In the genomic region with DNA sequence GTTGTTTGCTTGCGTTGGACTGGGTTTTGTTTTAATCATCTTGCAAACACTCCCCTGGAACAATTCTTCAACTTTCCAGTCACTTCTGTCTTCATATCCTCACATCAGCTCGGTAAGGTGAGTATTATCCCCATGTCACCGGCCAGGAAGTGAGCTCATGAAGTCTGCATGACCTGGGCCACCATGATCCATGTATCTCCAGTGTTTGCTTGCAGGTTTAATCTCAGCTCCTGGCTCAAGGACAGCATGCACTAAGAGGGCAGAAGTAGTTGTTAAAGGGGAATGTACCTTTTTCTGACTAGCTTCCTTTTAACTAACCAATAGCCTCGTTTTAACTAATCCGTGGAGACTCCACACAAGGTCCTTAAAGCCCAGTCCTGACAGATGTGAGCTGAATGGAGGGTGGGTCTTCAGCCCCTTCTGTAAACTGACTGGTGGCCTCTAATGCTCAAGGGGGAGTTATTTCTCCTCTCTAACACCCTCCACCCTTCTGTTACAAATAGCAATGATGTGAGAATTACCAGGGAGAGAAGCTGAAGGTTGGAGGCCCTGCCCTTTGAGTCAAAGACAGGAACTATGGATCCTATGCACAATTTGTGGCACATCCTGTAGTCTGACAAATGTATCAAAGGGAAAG, we compare ENCODE assay signal across 8 mouse cellular contexts. TPM values are rescaled to one million over a fixed set of nuclear protein-coding genes. Genes with fewer than 3 reads are reported as not detected.
DNase-seq lines count a peak whose midpoint lies in the region; ATAC-seq and TF ChIP-seq lines count a peak whose summit lies in the region.

No protein-coding gene starts in this region.

- H3K27ac ChIP-seq in heart, embryonic 12.5 days (ENCODE audit: poor library complexity, severe bottlenecking): peak overlapping the region; percentile 47
- 0 out of 2 replicates have a peak overlapping the region, but pooled peaks have one; percentile 9 for H3K27ac ChIP-seq in forebrain, postnatal 0 days (ENCODE audit: low read depth, low read length)
- peak overlapping the region; percentile 19; the same call in 1 of the 2 replicates for H3K27ac ChIP-seq in liver, embryonic 14.5 days

- H3K27me3 ChIP-seq in heart, embryonic 12.5 days (replicated peaks): no peaks in the 10 kb centered on the region
- no peaks in the 10 kb centered on the region for H3K27me3 ChIP-seq in forebrain, postnatal 0 days (ENCODE audit: insufficient read depth, low read length)
- no peaks in the 10 kb centered on the region for H3K27me3 ChIP-seq in liver, embryonic 14.5 days (ENCODE audit: control insufficient read depth, insufficient read depth, low read length)

- 23% methylated on average over 5 of the region's 5 CpGs for WGBS in heart, embryonic 12.5 days
- WGBS in forebrain, postnatal 0 days: 21% methylated on average over 5 of the region's 5 CpGs
- WGBS in liver, embryonic 14.5 days (ENCODE audit: insufficient replicate concordance): 25% methylated on average over 5 of the region's 5 CpGs

- H3K4me3 ChIP-seq in heart, embryonic 12.5 days: peak overlapping the region; percentile 91; the same call in 1 of the 2 replicates
- H3K4me3 ChIP-seq in forebrain, postnatal 0 days (ENCODE audit: low read depth, low read length): peak overlapping the region; percentile 76; the same call in 1 of the 2 replicates
- H3K4me3 ChIP-seq in liver, embryonic 14.5 days (ENCODE audit: insufficient read depth in 1 of 2, low read depth in 2 of 2, low read length in 2 of 2): peak overlapping the region in 1 of 2 experiments; percentile 74; a peak in 2 of 4 replicates

- no peaks in the 10 kb centered on the region for H3K9me3 ChIP-seq in heart, embryonic 12.5 days (replicated peaks)
- no peaks in the 10 kb centered on the region for H3K9me3 ChIP-seq in forebrain, postnatal 0 days (ENCODE audit: low read length)
- H3K9me3 ChIP-seq in liver, embryonic 14.5 days (ENCODE audit: control insufficient read depth, low read length): no peaks in the 10 kb centered on the region

- ATAC-seq in heart, embryonic 12.5 days (ENCODE audit: insufficient number of reproducible peaks, low FRiP score): no peak
- no peak for ATAC-seq in forebrain, postnatal 0 days
- ATAC-seq in liver, embryonic 14.5 days (ENCODE audit: insufficient read depth): no peak

- TF ChIP-seq EP300 in liver, embryonic 14.5 days (IDR thresholded peaks at IDR 0.05; ENCODE audit: low read depth): no peak

- intact Hi-C loops in heart, postnatal 25 days (cut with DNase I): loop anchor here (5.0 kb wide), 2 partner anchors 103 to 123 kb away; a partner anchor contains a TSS
- intact Hi-C loops in left cerebral cortex, postnatal 10 days (cut with DNase I): loop anchor here (5.0 kb wide), 2 partner anchors 62 to 93 kb away; no protein-coding TSS in a partner anchor

- no peaks in the 10 kb centered on the region for H3K36me3 ChIP-seq in heart, embryonic 12.5 days
- no peaks in the 10 kb centered on the region for H3K36me3 ChIP-seq in forebrain, postnatal 0 days (ENCODE audit: insufficient read depth)
- no peaks in the 10 kb centered on the region for H3K36me3 ChIP-seq in liver, embryonic 14.5 days (replicated peaks; ENCODE audit: control insufficient read depth, insufficient read depth, low read depth)

- H3K9ac ChIP-seq in heart, embryonic 12.5 days: no peak overlapping the region
- no peak overlapping the region for H3K9ac ChIP-seq in forebrain, postnatal 0 days
- peak overlapping the region; percentile 33; the same call in 1 of the 2 replicates for H3K9ac ChIP-seq in liver, embryonic 14.5 days (replicated peaks)

- H3K4me2 ChIP-seq in heart, embryonic 12.5 days: peak overlapping the region; percentile 94
- H3K4me2 ChIP-seq in forebrain, postnatal 0 days (ENCODE audit: low read depth): peak overlapping the region; percentile 79; the same call in 1 of the 2 replicates
- peak overlapping the region; percentile 82 for H3K4me2 ChIP-seq in liver, embryonic 14.5 days (ENCODE audit: low read depth)

- peaks cover 13% of the 10 kb centered on the region for H3K4me1 ChIP-seq in heart, embryonic 12.5 days (replicated peaks)
- peaks cover 7% of the 10 kb centered on the region for H3K4me1 ChIP-seq in forebrain, postnatal 0 days (ENCODE audit: insufficient read depth)
- H3K4me1 ChIP-seq in liver, embryonic 14.5 days (replicated peaks; ENCODE audit: control insufficient read depth in 2 of 2, insufficient read depth in 2 of 2, low read length in 1 of 2): peaks cover 3 to 26% of the 10 kb centered on the region in 2 experiments

- DNase-seq in heart, postnatal 25 days (ENCODE audit: low spot score): no peak
- DNase-seq in MEL-GATA-1-ER (ENCODE audit: extremely low read depth, low read depth): peak; percentile 30
- peak; percentile 9 for DNase-seq in forebrain, postnatal 0 days
- DNase-seq in liver, embryonic 14.5 days (ENCODE audit: low read depth in 3 of 3, low spot score in 3 of 3): no peak
- DNase-seq in frontal cortex, postnatal 14 days (ENCODE audit: low spot score in 2 of 2): no peak
- DNase-seq in left cerebral cortex, postnatal 10 days (ENCODE audit: extremely low spot score in 1 of 2, low spot score in 2 of 2): no peak
- DNase-seq in thymus, postnatal 10 days (ENCODE audit: low spot score in 2 of 2): no peak

- no peak for TF ChIP-seq CTCF in forebrain, postnatal 0 days (IDR thresholded peaks at IDR 0.05; ENCODE audit: low read depth)
- no peak for TF ChIP-seq CTCF in liver, embryonic 14.5 days (IDR thresholded peaks at IDR 0.05; ENCODE audit: low read depth)

RNA-seq across cellular contexts. Expression of a gene that starts 0.9 kb away (rescaled TPM):
- 8.5 and 10.1 TPM in 2 replicates for polyA plus RNA-seq in heart, embryonic 12.5 days (2016; fragmentation: Nextera tagmentation; extraction: Ambion mirVana)
- total RNA-seq in heart, postnatal 25 days (2021): 10 to 100 TPM in 1 of 2 experiments, 1 to 10 TPM in 1; 8.7 to 11.7 TPM
- total RNA-seq in forebrain, postnatal 0 days (2014; rRNA removed): 5.1 and 5.3 TPM in 2 replicates
- 9.6 and 11.2 TPM in 2 replicates for polyA plus RNA-seq in forebrain, postnatal 0 days (2015; fragmentation: Nextera tagmentation; extraction: Ambion mirVana)
- 2.6 and 4.3 TPM in 2 replicates for polyA plus RNA-seq in liver, embryonic 14.5 days (2012; rRNA removed)
- polyA plus RNA-seq in liver, embryonic 14.5 days (2014; fragmentation: Nextera tagmentation; extraction: Ambion mirVana): 4.4 and 4.8 TPM in 2 replicates
- 10 to 100 TPM; 11.9 to 12.2 TPM for total RNA-seq in left cerebral cortex, postnatal 10 days (2021)

Comparison
In these comparisons a context has a peak if more than half of its experiments do, and no peak if none do; other contexts are left out.
1. DNase-seq: peak in MEL-GATA-1-ER (single experiment) and forebrain, postnatal 0 days (single experiment); none in heart, postnatal 25 days (single experiment), liver, embryonic 14.5 days (0 of 3), frontal cortex, postnatal 14 days (0 of 2), left cerebral cortex, postnatal 10 days (0 of 2) and thymus, postnatal 10 days (0 of 2).
2. Peak in every context shown above with its lines, with median percentiles within 50 percentile points of each other: H3K27ac ChIP-seq and H3K4me2 ChIP-seq.